In genomic region chr5:122500141-122500540, GRCm38 (mm10) we compare ENCODE assay signal across 8 mouse cellular contexts. TPM values are rescaled to one million over a fixed set of nuclear protein-coding genes. Genes with fewer than 3 reads are reported as not detected.
DNase-seq lines count a peak whose midpoint lies in the region; ATAC-seq and TF ChIP-seq lines count a peak whose summit lies in the region.

No protein-coding gene starts in this region.

- H3K27me3 ChIP-seq in embryonic facial prominence, embryonic 13.5 days = no peaks in the 10 kb centered on the region
- no peaks in the 10 kb centered on the region for H3K27me3 ChIP-seq in intestine, embryonic 15.5 days (replicated peaks)
- peaks cover 2% of the 10 kb centered on the region; the same call in 1 of the 2 replicates for H3K27me3 ChIP-seq in neural tube, embryonic 14.5 days (ENCODE audit: control insufficient read depth, insufficient read depth, low read length)

- peaks cover 25% of the 10 kb centered on the region for H3K36me3 ChIP-seq in embryonic facial prominence, embryonic 13.5 days
- H3K36me3 ChIP-seq in intestine, embryonic 15.5 days = peaks cover 2% of the 10 kb centered on the region; the same call in 1 of the 2 replicates
- peaks cover 12% of the 10 kb centered on the region; the same call in 1 of the 2 replicates for H3K36me3 ChIP-seq in neural tube, embryonic 14.5 days (ENCODE audit: control insufficient read depth, insufficient read depth, low read length)

- 39% methylated on average over 4 of the region's 4 CpGs for WGBS in embryonic facial prominence, embryonic 13.5 days
- 28% methylated on average over 4 of the region's 4 CpGs for WGBS in intestine, embryonic 15.5 days
- 49% methylated on average over 4 of the region's 4 CpGs for WGBS in neural tube, embryonic 14.5 days

- ATAC-seq in embryonic facial prominence, embryonic 13.5 days (ENCODE audit: insufficient number of reproducible peaks, insufficient read depth, low FRiP score, low TSS enrichment, low read depth) = no peak
- no peak for ATAC-seq in intestine, embryonic 15.5 days
- no peak for ATAC-seq in neural tube, embryonic 14.5 days (ENCODE audit: low read depth)

- peak overlapping the region; percentile 91 for H3K4me3 ChIP-seq in left cerebral cortex, adult 2 months
- H3K4me3 ChIP-seq in embryonic facial prominence, embryonic 13.5 days = peak overlapping the region; percentile 97
- H3K4me3 ChIP-seq in intestine, embryonic 15.5 days (replicated peaks) = peak overlapping the region; percentile 24
- H3K4me3 ChIP-seq in neural tube, embryonic 14.5 days (ENCODE audit: low read depth, low read length) = peak overlapping the region; percentile 98

- no peaks in the 10 kb centered on the region for H3K9me3 ChIP-seq in embryonic facial prominence, embryonic 13.5 days
- H3K9me3 ChIP-seq in intestine, embryonic 15.5 days = no peaks in the 10 kb centered on the region
- no peaks in the 10 kb centered on the region for H3K9me3 ChIP-seq in neural tube, embryonic 14.5 days (ENCODE audit: control insufficient read depth, low read length)

- H3K9ac ChIP-seq in embryonic facial prominence, embryonic 13.5 days = peak overlapping the region; percentile 61
- H3K9ac ChIP-seq in intestine, embryonic 15.5 days = 0 out of 2 replicates have a peak overlapping the region, but pooled peaks have one; percentile 11
- H3K9ac ChIP-seq in neural tube, embryonic 14.5 days (replicated peaks; ENCODE audit: low read depth, low read length) = no peak overlapping the region

- H3K4me1 ChIP-seq in embryonic facial prominence, embryonic 13.5 days = peaks cover 36% of the 10 kb centered on the region
- peaks cover 15% of the 10 kb centered on the region for H3K4me1 ChIP-seq in intestine, embryonic 15.5 days (replicated peaks)
- H3K4me1 ChIP-seq in neural tube, embryonic 14.5 days (ENCODE audit: control insufficient read depth, insufficient read depth, low read length) = peaks cover 38% of the 10 kb centered on the region

- TF ChIP-seq CTCF in left cerebral cortex, adult 2 months (IDR thresholded peaks at IDR 0.05) = no peak; the same call in 1 of the 2 replicates

- no peak for DNase-seq in left cerebral cortex, adult 2 months (ENCODE audit: extremely low spot score in 1 of 2, low spot score in 2 of 2)
- DNase-seq in left cerebral cortex, postnatal 36 days (ENCODE audit: low spot score in 2 of 2) = no peak
- DNase-seq in left cerebral cortex, adult 18-20 months (ENCODE audit: low spot score in 2 of 2) = no peak
- no peak for DNase-seq in adrenal gland, adult 2 months
- no peak for DNase-seq in adrenal gland, postnatal 14 days

- H3K27ac ChIP-seq in left cerebral cortex, adult 2 months = peak overlapping the region; percentile 97; the same call in 1 of the 2 replicates
- no peak overlapping the region for H3K27ac ChIP-seq in embryonic facial prominence, embryonic 13.5 days
- H3K27ac ChIP-seq in intestine, embryonic 15.5 days = no peak overlapping the region
- H3K27ac ChIP-seq in neural tube, embryonic 14.5 days (ENCODE audit: low read depth, low read length) = no peak overlapping the region

- intact Hi-C loops in left cerebral cortex, adult 2 months (cut with DNase I) = loop anchor here (5.0 kb wide), 3 partner anchors 67 to 277 kb away; partner anchors contain the start of gene Camkk2
- intact Hi-C loops in left cerebral cortex, postnatal 36 days (cut with DNase I) = loop anchor here (5.0 kb wide), 4 partner anchors 47 to 277 kb away; partner anchors contain the start of genes Camkk2 and Ift81

- peak overlapping the region; percentile 72 for H3K4me2 ChIP-seq in embryonic facial prominence, embryonic 13.5 days
- peak overlapping the region; percentile 55 for H3K4me2 ChIP-seq in intestine, embryonic 15.5 days (replicated peaks)
- H3K4me2 ChIP-seq in neural tube, embryonic 14.5 days (ENCODE audit: low read depth, low read length) = peak overlapping the region; percentile 58

RNA-seq across cellular contexts. Expression of gene Atp2a2, which starts 1.9 kb away (rescaled TPM):
- 100 to 1,000 TPM; 670 to 735 TPM for total RNA-seq in left cerebral cortex, adult 2 months (2021)
- total RNA-seq in left cerebral cortex, postnatal 36 days (2021) = 100 to 1,000 TPM; 681 to 755 TPM
- 26.8 and 28.3 TPM in 2 replicates for polyA plus RNA-seq in embryonic facial prominence, embryonic 13.5 days (2015; fragmentation: Nextera tagmentation; extraction: Ambion mirVana)
- polyA plus RNA-seq in intestine, embryonic 15.5 days (2015; fragmentation: Nextera tagmentation; extraction: Ambion mirVana) = 33.8 and 36.1 TPM in 2 replicates
- 76.3 and 78.4 TPM in 2 replicates for polyA plus RNA-seq in neural tube, embryonic 14.5 days (2014; fragmentation: Nextera tagmentation; extraction: Ambion mirVana)
- 100 to 1,000 TPM; 672 to 715 TPM for total RNA-seq in left cerebral cortex, adult 18-20 months (2021)
- total RNA-seq in adrenal gland, adult 2 months (2021) = 100 to 1,000 TPM; 159 to 186 TPM
- 50.5 and 66.8 TPM in 2 replicates for polyA plus RNA-seq in adrenal gland, adult 2 months (2012; rRNA removed)
- 212 and 220 TPM in 2 replicates for total RNA-seq in adrenal gland, postnatal 14 days (2021)

Comparison
In these comparisons a context has a peak if more than half of its experiments do, and no peak if none do; other contexts are left out.
1. H3K4me3 ChIP-seq: peak in every context shown above with its lines; median percentile 98 in neural tube, embryonic 14.5 days; 97 in embryonic facial prominence, embryonic 13.5 days; 91 in left cerebral cortex, adult 2 months; 24 in intestine, embryonic 15.5 days.